Mouse (Mus musculus) embryo, embryonic 10.5 days (tissue): ENCODE measurements at regions not wholly inside any gene's neighbourhood (a gene's known extent, or its start where the extent isn't known, plus 50 kb on each side); places are given as distances from the start of the nearest gene placed in this dataset.

Experiments used
- DNase-seq: peaks from one replicate; pipeline ENCODE4 v3.0.0-alpha.2; 2015; ENCODE audit warnings: low spot score

DNA sequence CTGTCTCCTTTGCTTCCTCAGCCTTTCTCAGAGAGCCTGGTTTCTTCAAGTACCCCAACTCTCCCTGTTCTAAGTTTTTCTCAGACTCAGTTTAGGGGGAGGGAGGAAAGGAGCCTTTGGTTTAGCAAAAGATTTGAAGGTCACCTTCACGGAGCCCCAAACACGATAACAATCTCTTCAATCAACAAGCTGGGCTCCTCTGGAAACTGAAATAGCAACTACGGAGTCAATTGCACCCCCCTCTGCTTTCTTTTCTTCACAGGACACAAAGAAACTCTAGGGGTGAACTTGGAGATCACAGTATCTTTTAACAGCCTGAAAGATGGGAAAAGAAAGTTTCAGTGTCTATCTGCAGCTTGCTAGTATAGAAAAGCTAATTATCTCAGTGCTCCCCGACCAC is 151.4 kb upstream of the 1700012A03Rik start:
- DNase-seq = no peak

DNA sequence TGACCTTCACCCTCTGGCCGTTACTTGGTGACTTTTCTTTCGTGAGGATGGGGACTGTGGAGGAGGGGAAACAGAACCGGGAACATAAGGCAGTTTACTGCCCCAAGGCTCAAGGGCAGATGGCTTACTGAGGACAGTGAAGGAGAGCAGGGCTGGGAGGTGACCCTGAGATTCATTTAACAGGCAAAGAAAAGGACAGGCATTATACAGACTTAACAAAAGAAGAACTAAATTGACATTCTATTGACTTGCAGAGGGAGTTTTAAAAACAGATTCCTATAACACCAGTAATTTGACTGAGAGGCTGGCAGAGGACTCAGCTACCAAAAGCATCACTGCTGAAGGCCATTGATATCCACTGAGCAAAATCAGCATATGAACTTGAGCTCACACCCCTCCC is 153.0 kb upstream of the 1700012A03Rik start:
- no peak for DNase-seq

DNA sequence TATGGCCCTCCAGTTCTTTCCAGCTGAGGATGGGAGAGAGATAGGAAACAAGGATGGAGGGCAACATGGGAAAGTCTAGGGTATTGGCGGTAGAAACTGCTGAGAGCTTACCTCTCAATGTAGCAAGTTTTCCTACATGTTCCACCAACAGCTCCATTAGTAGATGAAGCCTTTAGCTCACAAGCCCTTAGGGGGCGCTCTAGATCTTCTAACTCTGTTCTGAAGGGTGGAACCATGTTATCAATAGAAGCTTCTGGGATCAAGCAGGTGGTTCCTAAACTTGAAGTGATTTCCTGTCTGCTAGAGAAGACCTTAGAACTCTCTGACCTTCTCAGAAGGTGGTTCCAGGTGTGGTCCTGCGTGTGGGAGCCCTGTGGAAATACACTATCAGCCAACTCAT is 154.2 kb upstream of the 1700012A03Rik start:
- no peak for DNase-seq

DNA sequence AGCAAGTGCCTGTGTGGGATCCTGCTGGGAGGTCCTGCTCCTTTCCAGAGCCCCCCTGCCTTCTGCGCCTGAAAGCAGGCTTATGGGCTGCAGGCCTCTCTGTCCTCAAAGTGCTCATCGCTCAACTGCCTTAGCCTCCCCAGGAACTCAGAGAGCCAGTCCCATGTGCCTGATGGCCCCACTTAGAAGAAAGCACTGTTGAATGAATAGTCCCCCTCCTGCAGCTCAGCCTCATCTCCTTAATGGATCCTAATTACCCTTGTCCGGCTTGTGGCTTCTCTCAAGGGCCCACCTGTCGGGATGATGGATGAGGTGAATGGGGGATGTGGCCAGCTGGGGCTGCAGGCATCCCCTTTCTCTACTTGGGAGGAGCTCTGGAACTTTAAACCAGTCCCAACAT is 163.1 kb upstream of the 1700012A03Rik start:
- peak; percentile 77 for DNase-seq

DNA sequence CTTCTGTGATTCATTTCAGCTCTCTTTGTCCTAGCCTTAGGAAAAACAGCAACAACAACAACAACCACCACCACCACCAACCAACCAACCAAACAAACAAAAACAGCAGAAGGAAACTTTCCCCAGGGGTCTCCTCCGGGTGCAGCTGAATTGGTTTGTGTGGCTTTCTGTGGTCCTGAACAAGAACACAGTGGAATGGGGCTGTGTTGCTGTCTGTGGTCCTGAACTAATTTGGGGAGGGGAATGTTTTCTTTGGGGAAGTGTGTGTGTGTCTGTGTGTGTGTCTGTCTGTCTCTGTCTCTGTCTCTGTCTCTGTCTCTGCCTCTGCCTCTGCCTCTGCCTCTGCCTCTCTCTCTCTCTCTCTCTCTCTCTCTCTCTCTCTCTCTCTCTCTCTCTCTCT is 164.8 kb upstream of the 1700012A03Rik start:
- DNase-seq = peak; percentile 72

DNA sequence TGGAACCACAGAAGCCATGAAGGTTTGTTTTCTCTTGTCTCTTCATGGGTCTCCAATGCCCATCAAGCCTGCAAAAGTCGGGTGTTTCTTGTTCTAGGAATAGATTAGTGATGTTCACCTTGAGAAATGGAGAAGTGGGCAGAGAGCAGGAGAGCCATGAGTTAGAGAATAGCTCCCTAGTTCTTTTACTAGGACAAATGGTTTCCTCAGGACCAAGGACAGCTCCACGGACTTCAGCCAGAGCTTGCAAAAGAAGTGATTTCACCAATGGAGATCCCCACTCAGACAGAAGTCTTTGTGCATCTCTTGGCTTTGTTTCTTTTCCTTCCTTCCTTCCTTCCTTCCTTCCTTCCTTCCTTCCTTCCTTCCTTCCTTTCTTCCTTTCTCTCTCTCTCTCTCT is 166.3 kb upstream of the 1700012A03Rik start:
- peak; percentile 86 for DNase-seq

DNA sequence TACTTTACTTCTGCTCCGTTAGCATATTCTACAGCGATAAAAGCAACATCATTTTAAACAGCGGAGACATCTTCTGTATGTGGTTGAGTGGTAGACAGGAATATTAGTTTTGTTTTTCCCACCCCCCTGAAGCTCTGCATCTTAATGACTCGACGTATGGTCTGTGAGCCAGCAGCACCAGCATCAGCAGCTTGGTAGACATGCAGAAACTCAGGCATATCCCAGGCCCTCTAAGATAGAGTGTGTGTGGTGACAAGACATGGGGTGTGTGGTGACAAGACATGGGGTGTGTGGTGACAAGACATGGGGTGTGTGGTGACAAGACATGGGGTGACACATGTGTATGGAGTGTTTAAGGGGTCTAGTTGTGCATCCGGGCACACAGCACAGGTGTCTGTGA is 175.4 kb upstream of the 1700012A03Rik start:
- no peak for DNase-seq

DNA sequence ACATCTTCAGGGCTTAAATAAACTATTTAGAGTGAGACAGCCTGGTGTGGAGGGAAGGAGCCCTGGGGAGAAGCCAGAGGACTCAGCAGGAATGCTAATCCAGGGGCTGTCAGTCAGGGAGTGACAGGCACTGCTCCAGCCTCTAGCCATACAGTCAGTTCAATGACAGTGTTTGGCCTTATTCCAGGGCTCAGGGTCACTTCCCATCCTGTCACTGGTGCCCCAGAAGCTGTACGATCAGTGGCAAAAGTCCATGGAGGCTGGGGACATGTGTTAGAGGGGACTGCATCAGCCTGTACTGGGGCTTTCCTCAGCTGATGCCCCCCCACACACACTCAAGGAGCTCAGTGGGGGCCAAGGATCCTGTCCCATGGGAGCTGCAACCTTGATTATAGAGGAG is 176.1 kb upstream of the 1700012A03Rik start:
- DNase-seq = no peak

DNA sequence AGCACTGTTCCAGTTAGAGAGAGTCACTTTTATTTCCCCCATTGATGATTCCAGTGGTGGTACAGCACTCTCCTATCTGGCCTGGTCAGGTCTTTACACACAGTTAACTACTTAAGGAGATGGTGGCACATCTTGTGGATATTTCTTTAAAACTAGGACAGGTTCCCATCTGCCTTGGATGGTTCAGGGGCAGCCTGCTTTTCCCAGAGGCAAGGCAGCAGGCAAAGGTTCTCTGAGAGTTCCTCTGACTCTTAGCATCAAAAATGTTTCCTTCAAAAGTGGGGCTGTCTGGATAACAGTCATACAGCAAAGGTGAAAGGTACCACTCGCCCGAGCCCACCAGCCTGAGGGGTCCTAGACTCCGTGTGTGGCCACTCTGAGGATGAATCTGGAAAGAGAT is 178.3 kb upstream of the 1700012A03Rik start:
- no peak for DNase-seq

DNA sequence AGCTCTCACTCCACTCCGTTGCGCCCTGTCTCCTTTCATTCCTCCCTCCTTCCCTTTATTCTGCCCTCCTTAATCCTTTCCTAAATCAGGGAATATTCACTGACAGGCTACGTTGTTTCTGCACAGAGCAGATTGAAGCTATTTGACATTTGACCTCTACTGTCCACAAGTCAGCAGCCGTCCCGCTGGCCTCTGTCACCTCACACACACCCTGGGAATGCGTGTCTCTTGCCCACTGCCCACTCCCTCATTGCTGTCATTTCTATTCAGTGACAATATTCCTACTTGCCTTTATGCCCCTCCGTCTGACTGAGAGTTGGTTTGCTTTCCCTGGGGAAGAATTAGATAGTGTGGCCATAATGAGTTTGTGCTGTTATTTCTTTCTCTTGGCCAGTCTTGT is 188.1 kb upstream of the 1700012A03Rik start:
- DNase-seq = no peak

DNA sequence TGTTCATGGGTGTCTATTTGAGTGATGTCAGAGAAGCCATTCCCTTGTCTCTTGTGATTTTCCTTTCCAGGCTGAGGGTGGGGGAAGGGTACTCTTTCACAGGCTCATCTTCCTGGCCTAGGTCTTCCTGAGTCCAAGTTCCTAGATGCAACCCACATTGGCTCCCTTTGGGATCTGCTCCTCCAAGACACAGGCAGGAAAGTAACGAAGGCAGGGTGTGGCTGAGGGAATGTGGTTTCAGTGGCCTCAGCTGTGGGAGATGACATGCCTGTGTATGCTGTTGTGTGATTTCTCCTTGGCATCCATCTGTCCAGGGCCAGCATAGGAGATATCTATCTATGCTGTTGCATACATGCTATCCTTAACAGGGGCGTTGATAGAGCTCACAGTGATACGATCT is 190.4 kb upstream of the 1700012A03Rik start:
- no peak for DNase-seq

DNA sequence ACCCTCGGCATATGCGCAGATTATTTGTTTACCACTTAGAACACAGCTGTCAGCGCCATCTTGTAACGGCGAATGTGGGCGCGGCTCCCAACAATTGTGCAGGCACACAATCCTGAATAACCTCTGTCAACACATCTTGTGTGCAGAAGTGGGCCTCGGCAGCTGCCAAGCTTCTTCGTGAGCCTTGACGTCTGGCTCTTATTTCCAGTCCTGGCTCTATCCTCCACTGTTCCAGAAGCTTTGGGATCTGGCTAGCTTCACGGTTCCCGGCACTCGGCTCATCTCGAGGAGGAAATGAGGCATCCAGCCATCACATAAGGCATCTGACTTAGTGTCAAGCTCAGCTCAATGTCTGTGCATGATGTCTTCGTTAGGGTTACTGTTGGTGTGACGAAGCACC is 195.8 kb upstream of the 1700012A03Rik start:
- DNase-seq = no peak

DNA sequence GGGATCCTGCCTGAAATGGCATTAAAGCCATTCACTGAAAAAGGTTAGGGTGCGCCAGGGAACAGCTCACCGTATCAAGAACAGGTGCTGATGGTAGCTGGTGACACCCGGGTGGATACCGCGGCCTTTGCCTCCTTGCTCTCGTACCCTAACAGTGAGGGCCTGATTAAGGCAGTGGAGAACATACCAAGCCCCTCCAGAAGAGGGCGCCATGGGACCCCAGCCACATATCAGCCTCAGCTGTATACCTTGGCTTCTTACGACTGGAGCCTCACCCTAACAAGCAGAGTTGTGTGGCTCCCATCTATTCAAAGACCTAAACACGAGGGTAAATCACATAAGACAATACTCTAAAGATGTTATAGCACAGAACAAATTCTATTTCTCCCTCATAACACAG is 203.7 kb upstream of the 1700012A03Rik start:
- no peak for DNase-seq

DNA sequence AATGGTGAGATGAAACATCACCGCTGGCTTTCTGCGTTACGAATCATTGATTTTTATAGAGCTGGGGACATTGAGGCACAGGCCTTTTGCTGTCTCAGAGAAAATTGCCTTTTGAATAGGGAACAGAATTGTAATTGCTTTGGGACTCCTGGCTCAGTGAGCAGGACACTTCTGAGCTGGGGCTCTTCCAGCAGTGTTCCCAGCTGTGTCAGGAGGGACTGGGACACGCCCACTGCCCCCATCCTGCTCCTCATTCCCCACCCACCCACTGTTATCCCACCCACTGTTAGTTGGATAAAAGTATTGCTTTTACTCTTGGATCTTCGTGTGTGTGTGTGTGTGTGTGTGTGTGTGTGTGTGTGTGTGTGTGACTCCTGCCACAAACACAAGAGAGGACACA is 204.4 kb upstream of the 1700012A03Rik start:
- no peak for DNase-seq

DNA sequence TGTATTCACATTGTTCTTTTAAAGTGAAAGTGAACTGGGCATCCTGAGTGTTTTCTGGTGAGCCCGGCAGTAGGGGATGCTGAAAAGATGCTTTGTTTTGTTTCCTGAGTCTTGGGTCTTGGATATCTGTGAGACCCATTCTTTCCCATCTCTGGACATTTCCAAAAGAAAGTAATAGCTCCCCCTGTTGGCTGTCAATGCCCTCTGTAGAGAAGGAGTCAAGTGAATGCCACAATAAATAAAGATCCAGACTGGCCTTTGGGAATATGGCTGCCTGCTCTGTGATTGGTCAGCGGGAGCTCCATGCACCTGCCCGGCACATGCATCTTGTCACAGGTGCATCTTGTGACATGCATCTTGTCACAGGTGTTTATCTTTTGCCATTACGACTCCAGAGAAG is 209.4 kb upstream of the 1700012A03Rik start:
- no peak for DNase-seq

DNA sequence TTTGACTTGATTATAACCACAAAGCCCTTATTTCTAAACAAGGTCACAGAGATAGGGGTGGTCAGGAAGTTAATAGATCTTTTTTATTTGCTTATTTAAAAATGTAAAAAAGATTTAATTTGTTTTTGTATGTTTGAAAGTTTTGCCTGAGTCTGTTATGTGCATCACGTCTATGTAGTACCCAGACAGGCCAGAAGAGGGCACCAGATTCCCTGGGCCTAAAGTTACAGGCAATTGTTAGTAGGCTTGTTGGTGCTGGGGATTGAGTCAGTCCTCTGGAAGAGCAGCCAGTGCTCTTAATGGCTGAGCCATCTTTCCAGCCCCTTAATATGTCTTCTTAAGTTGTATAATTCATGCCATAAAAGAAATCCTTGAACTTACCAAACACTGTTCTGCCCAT is 211.5 kb upstream of the 1700012A03Rik start:
- DNase-seq = peak; percentile 35

DNA sequence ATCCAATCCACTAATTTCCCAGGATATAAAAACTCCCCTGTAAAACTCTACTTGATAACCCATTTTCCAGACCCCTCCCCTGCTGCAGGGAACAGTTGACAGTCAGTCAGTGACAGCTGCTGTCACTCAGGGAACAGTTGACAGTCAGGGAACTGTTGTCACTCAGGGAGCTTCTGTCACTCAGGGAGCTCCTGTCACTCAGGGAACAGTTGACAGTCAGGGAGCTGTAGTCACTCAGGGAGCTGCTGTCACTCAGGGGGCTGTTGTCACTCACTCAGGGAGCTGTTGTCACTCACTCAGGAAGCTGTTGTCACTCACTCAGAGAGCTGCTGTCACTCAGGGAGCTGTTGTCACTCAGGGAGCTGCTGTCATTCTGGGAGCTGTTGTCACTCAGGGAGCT is 214.3 kb upstream of the 1700012A03Rik start:
- no peak for DNase-seq

DNA sequence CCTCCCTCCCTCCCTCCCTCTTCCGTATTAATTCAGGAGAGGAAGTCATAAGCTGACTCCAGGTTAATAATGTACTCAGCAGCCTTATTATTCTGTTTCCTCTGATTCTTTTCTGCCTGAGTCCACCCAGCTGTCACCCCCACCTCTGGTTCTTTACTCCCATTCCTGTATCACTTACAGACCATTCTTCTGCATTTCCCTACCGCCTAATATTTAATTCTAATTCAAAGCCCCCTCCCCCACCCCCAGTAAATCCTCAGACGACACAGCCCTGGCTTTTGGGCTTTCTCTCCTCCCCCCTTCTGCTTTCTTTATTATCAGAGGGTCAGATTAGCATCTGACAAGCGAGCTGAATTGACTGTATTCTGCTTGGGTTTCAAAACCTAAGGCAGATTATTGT is 215.5 kb upstream of the 1700012A03Rik start:
- no peak for DNase-seq

DNA sequence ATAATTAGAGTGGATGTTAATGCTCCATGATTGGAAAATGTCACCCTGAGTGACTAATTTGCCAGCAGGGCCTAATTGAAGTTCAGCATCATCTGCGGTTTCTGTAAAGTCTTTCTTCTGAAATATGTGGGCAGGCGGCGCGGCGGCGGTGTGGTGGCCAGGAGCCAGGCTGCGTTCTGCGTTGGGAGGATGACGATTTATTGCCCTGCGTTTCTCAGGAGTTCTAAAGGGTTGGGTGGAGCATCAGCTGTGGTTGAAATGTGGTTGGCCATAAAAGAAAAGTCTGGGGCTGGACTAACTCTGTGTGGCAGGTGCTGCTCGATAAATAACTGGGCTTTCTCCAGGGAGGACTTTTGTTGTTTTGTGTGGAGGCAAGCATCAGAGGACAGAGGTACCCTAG is 219.4 kb upstream of the 1700012A03Rik start:
- DNase-seq = no peak

DNA sequence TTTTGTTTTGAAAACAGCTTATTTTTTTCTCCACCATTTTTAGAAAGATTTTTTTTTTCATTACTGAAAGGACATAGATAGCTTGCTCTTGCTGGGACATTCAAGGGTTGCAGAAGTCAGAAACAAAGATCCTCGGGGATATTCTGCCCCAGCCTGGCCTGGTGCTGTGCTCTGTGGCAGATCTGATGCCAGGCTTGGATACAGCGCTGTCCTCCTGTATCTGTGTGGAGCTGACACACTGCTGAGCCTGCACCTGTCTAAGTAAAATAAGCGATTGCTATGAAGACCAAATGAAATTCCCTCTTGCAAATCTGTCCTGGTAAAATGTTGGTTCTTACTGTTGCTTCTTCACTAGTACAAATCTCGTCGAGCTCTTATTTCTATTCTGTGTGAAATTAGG is 226.4 kb upstream of the 1700012A03Rik start:
- DNase-seq = no peak

DNA sequence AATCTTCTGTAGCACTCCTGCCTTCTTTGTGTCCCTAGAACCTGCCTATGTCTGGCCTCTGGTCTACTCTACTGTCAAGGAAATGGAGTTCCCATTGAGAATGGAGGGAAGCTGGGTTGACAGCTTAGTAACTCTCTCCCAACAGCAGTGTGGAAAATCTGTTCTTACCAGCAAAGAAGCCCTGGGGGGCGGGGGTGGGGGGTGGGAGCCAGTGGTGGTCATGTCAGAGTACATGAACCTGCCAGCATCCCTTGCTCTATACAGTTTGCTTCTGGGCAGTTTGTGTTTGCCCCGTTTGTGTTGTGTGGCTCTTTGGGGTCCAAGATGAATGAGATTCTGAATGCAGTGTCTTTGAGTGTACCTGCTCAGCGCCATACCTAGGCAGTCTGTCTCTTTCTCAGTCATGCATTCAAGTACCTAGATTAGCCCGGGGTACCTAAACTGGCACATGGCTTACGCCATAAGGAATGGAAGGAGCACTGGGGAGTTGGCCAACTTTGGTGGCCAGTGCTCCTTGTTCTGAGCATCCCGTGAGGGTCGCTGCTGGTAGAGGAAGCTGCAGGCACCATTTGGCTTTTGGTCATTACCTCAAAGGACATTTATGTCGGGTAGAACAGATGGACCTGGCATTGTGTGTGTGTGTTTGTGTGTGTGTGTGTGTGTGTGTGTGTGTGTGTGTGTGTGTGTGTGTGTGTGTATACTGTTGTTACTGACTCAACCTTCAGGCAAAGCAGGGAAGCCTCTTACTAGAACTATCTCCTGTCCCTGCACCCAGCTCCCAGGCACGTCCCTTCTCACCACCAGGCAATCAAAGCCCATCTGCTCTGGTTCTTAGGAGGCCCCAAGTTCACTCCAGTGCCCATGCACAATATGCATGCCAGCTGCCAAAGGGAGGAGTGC is 227.6 kb upstream of the 1700012A03Rik start:
- no peak for DNase-seq

DNA sequence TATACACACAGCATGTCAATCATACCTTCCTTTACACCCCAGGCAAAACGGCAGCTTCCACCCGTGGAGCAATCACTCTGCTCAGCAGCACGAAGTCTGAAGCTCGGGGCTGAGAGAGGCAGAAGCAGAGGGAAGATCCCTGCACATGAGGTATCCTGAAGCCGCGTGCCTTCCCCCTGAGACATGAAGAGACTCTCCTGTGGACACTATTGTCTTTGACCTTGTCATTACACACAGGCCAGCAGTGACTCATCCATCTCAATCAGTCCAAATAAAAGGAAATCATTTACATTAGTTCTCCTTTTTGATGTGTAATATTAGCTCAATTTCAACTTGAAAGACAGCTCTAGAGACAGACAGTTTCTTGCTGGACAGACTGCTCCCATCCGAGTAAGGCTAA is 228.4 kb upstream of the 1700012A03Rik start:
- no peak for DNase-seq

DNA sequence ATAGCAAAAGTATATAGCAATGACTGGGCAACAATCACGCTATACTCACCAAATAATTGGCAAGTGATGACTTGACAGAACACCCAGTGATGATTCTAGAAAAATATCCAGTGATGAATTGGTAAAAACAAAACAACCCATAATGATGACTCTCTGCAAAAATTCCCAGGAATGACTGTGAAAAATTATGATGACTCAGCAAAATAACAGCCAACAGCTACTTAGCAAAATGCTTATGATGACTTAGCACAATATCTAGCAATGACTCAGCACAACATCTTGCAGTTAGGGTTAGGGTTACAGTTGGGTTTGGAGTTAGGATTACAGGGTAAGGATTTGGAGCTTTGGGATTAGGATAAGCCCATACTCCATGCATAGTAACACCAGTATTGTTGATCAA is 232.4 kb upstream of the 1700012A03Rik start:
- DNase-seq = no peak

DNA sequence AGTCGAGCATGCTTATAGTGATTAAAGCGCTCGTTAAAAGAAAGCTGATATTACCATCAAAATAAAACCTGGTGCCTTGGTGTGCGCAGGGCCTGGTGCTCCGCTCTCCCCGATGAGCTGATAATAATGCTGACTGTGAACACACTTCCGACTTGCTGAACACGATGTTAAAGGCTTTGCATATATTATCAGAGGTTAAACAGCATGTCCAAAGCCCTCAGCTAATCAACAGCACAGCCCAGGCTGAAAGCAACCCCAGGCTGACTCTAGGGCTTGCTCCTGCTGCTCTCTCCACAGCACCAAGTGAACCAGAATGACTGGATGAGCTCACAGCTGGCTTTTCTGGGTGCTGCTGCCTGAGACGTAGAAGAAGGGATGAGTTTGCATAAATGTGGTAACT is 238.2 kb upstream of the 1700012A03Rik start:
- DNase-seq = no peak
